Mouse (Mus musculus) cerebellum, postnatal 25 days (tissue): Measurements from ENCODE around the gene Tbc1d15.
A peak's percentile ranks its signal among the peaks of the same experiment; 100 is the strongest.

Source experiments
- DNase-seq, 2 experiments: peaks; one replicate each; pipeline ENCODE4 v3.0.0; 2021; ENCODE audit warnings: mixed read lengths in 2 of 2

Gene Tbc1d15

GRCm38 (mm10) chr10:115251088-115251934, at the start of gene Tbc1d15:
TSS of gene Tbc1d15 (minus strand) at chr10:115251467.
- DNase-seq = peak; percentile 96 to 99

GRCm38 (mm10) chr10:115298683-115299082, 47.4 kb upstream of the Tbc1d15 start:
- DNase-seq = no peak

DNA sequence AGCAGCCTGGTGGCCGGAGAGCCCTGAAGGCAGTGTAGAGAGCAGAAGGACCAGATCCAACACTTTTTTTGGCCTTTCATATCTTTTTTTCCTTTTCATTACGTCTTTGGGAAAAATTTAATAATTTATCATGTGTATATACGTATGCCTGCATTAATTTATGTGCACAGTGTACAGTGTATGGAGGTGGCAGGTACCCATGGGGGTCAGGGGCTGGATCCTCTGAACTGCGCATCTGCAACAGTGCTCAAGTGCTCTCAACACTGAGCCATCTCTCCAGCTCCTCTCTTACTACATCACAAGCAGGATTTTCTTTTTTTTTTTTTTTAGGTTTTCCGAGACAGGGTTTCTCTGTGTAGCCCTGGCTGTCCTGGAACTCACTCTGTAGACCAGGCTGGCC, 46.3 kb upstream of the Tbc1d15 start:
- DNase-seq = no peak

- DNase-seq = no peak
Observed at GRCm38 (mm10) chr10:115296401-115296935, 45.2 kb upstream of the Tbc1d15 start.

- DNase-seq = no peak
Observed at GRCm38 (mm10) chr10:115295162-115295561, 43.9 kb upstream of the Tbc1d15 start.

- no peak for DNase-seq
Observed at GRCm38 (mm10) chr10:115294715-115295114, 43.4 kb upstream of the Tbc1d15 start.

GRCm38 (mm10) chr10:115293946-115294345, 42.7 kb upstream of the Tbc1d15 start:
- no peak for DNase-seq

DNA sequence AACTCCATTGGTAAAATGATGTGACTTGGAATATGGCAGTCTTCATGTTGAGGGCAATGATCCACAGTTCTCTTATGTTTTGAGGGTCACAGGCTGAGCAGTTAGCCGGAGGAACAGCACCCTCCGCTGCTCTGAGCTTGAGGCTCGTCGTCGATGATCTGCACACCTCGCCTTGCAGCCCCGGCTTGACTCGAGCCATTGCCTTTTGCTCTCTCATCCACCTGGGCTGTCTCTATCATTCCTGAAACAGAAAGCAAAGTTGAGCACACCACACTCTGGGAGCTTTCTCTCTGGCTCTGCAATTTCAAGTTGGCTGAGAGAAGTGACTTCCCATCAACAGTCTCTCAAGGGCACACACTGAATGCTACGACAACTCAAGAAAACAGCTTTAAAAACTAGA, 39.4 kb upstream of the Tbc1d15 start:
- DNase-seq = no peak

- no peak for DNase-seq
Observed at GRCm38 (mm10) chr10:115288856-115289255, 37.6 kb upstream of the Tbc1d15 start.

- DNase-seq = no peak
Observed at GRCm38 (mm10) chr10:115284170-115284569, 32.9 kb upstream of the Tbc1d15 start.

DNA sequence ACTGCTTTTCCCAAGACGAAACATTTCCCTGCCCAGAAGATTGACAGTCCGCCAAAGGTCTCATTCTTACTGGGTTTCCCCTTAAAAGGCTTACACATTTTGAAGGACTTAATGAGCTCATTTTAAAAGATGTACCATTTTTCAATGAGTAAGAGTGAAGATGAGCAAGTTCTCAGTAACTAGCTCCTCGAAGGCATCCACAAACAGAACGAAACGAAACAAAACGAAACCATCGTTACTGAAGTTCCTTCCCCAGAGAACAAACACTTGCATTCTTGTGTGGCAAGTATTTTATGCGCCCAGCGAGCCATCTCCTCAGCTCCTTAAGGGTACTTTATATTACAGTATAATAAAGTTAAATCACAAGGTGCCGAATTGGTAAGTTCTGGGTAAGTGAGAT, 30.1 kb upstream of the Tbc1d15 start:
- DNase-seq = no peak

DNA sequence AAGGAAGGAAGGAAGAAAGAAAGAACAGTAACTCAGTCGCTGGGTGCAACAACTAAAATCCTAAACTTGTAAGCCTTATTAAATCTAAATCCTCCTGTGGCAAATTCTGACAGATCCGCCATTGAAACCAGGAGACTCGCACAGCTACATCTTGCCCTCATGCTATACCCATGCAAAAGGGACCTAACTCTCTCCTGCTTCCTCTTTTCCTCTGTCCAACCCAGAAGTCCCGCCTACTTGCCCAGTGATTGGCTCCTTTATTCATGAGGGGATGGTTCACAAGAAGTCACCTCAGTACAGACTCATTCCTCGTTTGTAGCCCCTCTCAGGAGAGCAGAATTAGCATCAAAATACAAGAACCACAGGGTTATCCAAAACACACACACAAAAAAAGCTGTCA, 20.4 kb upstream of the Tbc1d15 start:
- DNase-seq = no peak

DNA sequence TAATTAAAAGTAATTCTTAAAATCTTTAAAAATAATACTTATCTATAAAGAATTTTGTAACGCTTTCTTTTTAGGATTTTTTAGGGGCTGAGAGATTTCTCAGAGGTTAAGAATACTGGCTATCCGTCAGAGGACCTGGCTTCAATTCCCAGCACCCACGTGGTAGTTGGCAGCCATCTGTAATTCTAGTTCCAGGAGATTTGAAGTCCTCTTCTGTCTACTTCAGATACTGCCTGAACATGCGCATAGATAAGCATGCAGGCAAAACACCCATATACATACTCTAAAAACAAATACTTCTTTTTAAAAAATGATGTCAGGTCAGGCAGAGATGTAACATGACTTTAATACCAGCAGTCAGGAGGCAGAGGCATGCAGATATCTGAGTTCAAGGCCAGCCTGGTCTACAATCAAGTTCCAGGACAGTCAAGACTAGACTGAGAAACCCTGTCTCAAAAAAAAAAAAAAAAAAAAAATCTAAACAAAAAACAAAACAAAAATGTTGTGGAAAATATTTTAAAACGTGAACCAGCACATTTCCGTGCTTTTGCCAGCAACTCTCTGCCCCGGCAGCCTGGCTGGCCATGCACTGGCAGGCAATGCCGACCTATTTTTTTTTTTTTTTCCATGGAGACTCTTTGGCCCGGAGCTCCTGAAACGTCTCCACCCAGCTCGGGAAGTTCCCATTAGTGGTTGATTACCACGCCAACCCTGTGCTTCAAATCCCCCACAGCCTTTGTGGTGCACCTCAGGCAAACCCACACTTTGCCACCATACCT, 19.5 kb upstream of the Tbc1d15 start:
- no peak for DNase-seq

GRCm38 (mm10) chr10:115262926-115263562, 11.8 kb upstream of the Tbc1d15 start:
- no peak for DNase-seq

DNA sequence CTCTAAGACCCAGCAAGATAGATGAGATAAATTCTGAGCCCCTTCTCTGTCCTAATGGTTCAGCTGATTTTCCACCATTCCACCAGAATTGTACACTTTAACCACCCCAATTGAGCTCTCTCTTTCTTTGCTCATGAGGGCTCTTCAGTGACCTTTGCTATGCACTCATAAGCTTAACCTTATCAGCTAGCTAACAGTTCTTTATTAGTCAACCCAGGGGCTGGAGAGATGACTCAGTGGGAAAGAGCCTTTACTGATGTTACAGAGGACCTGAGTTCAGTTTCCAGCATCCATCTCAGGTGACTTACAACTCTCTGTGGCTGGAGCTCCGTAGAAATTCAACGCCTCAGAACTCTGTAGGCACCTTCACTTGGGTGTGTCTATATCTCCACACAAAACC, 11.0 kb upstream of the Tbc1d15 start:
- DNase-seq = no peak

DNA sequence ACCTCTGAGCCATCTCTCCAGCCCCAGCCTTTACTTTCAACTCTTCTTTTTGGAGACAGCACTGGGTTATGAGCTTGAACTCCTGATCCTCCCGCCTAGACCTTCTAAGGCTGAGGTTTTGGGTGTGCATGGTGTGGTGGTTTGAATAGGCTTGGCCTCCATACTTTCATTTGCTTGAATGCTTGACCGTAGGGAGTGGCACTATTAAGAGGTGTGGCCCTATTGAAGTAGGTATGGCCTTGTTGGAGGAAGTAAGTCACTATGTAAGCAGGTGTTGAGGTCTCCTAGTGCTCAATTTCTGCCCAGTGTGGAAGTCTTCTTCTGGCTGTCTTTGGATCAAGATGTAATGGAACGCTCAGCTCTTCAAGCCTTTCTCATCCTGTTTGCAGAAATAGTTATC, 10.2 kb upstream of the Tbc1d15 start:
- no peak for DNase-seq

- DNase-seq = no peak
Observed at GRCm38 (mm10) chr10:115256162-115256561, 4.9 kb upstream of the Tbc1d15 start.

DNA sequence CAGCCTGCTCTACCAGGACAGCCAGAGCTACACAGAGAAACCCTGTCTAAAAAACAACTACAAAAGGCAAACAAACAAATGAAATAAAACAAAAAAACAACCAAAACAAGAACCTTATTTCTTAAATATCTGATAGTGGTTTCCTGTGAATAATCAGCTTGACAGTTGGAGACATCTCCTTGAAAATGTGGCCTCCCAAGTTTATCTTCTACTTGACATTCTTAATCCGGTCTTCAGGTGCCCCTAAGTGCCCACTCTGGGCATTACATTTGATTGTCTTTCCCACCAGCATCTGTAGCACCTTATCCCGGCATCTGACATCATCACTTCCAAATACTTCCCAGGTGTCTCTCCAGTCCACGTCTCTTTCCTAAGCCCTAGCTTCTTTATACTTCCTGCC, 2.3 kb upstream of the Tbc1d15 start:
- no peak for DNase-seq

DNA sequence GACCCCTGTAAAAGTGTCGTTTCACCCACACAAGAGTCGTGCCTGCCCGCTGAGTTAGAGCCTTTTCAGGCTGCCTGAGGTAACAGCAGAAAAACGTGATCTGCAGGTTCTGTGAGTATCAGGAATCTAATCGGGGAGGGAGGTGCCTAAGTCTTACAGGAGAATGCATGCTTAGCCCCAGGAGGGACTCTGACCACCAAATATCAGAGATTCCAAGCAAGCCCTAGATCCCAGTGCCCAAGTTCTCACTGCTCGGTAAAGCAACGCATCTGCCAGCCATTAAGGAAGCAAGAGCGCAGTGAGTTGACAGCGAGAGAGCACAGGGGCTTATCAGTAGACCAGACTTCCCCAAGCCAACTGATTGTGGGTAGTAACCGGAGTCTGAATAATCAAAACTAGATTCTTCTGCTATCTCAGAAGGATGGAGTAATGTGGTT, 1.1 kb upstream of the Tbc1d15 start:
- no peak for DNase-seq

GRCm38 (mm10) chr10:115250235-115251087, 806 bp downstream of the Tbc1d15 start:
- no peak for DNase-seq

- DNase-seq = peak; percentile 52 to 63
Observed at GRCm38 (mm10) chr10:115248041-115248440, 3.2 kb downstream of the Tbc1d15 start.

DNA sequence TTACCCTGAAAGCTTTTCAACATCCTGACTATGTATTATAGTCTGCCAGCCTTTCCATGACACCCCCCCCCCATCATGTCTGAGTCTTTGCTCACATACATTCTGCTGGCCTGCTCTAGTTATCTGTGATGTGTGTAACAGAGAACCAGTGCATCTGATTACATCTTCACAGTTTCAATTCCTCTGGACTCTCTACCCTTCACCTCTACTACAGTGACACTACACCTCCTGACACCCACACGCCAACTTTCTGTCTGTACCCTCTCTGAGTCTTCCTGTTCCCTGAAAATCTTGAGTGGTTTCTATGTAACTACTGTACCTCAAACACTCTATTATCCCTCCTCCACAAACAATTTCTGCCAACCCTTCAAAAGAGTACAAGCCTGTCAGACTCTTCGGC, 5.8 kb downstream of the Tbc1d15 start:
- no peak for DNase-seq
